Mouse (Mus musculus) heart, adult 11 months (tissue): ENCODE measurements at regions not wholly inside any gene's neighbourhood (a gene's known extent, or its start where the extent isn't known, plus 50 kb on each side); places are given as distances from the start of the nearest gene placed in this dataset.
"Not testable (repeated sequence)": the region's sequence is repeated elsewhere in the genome, so short reads cannot be mapped to it uniquely, and the experiment has no call there.

ENCODE experiments used
- DNase-seq: peaks from one replicate; pipeline ENCODE4 v3.0.0; 2022

DNA sequence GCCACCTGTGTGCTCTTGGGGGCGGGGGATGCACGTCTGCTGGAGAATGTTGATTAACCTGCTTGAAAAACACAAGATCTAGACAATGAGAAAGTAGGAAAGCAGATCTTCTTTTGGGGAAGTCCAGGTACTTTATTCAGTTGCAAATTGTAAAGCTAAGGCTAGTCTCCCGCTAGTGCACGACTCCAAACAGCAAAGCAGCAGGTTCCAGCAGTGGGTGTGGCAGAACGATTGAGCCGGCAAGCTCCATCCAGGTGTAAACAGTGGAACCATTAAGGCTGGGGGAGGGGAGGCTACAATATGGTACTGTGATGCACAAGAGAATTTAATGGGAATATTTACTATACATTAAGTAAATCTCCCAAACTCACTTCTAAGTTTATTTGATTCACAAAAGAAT lies 448.6 kb upstream of the Cobl start:
- not testable (repeated sequence) for DNase-seq

DNA sequence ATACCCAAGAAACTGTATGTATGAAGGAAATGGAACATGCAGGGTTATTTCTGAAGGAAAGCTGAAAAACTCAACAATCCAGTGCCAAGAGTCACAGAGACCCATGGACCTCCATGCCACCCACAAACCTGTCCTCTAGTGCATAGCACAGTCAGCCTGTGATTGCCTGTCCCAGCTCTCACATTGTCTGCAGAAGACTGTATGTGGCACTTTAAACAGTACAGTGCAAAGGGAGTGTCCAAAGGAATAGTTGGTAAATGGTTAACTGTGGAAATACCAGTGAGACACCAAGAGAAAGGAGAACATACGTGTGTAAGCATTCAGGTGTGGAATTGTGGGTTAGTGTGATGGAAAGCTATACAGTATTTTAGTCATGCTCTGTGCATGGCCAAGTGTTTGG lies 409.0 kb upstream of the Cobl start:
- no peak for DNase-seq

DNA sequence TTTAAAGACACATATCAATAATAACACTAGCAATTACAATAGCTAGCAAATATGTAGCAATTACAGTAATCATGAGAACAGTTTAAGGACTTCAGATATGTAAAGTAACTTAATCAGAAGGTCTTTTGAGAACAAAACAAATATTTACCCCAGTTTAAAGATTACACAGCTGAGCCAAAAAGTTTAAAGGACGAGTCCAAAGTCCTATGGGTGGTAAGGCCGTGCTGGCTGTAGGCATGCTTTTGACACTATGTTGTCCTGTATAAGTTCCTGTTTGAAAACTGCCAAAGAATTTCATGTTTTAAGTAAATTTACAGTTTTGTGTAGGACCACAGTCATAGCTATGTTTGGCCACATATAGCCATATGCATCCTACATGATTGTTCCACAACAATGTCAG lies 408.0 kb upstream of the Cobl start:
- DNase-seq, result no peak

DNA sequence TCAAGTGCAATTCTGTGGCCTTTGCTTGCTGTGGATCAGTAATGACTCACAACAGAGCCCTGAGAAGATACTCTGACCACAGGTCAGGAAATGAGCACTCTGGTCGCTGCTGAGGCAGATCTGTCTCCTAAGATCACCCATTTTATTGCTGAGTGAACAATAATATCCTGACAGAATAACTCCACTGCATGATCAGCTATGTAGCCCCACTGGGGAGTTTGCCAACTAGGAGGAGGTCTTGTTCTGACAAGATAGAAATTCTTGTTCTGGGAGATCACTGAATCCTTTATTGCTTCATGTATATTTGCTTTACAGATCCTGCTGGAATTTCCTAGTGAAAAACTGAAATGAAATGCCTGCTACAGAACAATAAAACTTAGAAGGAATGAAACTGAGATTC lies 407.6 kb upstream of the Cobl start:
- DNase-seq, result no peak

DNA sequence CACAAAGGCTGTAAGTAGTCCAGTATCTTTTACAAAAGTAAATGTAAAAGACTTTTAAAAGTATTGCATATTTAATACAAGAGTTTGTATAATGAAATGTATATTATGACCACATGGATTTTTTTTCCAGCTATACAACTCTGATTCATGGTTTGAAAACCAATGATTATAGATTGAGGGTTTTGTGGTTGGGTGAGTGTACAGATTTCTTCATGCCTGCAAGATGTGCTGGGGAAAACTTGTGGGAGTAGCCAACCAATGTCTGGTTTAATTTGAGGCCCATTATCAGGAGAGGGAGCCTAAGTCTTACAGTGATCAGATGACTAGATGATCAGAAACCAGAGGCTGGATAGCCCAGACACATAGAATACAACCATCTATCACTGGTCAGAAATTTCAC lies 402.8 kb upstream of the Cobl start:
- DNase-seq, result no peak

DNA sequence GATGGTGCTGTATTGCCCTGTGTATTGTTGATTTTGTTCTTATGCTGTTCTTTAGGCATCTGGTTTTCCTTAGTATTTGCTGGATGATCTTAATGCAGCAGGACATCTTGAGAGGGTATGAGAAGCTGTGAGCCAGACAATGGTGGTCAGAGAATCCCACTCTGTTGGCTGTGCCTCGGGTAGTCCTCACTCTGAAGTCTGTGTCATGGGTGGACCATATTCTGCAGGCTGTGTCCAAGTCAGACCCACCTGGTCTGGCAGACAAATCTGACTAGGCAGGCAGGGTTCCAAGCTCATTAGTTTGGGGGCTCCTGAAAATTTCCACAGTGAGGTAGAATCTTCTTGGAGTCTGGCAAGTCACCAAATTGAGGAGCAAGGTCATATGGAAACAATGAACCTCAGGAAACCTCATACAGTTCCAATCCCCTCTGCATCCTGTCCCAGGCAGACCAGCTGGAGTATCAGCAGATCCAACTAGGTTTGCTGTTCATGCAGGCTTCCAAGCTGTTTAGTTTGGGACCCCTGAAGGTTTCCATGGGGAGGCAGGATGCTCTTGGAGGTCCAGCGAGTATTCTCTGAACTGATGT lies 400.4 kb upstream of the Cobl start:
- peak; percentile 68 for DNase-seq

DNA sequence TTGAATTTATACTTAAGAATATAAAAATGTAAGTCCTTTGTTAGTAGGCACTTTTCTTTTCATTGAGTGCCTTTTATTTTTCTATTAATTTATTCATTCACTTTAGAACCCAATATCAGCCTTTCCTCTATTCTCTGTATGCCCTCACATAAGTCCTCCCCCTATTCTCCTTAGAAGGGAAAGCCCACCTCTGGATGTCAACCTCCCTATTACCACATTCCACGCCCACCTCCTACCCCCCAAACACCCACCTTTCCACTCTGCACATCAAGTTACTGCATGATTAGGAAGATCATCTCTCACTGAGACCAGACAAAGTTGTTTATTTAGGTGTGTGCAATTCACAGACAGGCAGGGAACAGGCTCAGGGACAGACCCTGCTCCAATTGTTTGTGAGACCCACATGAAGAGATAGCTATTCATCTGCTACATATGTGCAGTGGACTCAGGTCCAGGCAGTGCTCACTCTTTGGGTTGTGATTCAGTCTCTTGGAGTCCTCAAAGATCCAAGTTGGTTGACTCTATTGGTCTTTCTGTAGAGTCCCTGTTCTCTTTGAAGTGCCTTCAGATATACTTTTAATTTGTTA lies 394.7 kb upstream of the Cobl start:
- no peak for DNase-seq

DNA sequence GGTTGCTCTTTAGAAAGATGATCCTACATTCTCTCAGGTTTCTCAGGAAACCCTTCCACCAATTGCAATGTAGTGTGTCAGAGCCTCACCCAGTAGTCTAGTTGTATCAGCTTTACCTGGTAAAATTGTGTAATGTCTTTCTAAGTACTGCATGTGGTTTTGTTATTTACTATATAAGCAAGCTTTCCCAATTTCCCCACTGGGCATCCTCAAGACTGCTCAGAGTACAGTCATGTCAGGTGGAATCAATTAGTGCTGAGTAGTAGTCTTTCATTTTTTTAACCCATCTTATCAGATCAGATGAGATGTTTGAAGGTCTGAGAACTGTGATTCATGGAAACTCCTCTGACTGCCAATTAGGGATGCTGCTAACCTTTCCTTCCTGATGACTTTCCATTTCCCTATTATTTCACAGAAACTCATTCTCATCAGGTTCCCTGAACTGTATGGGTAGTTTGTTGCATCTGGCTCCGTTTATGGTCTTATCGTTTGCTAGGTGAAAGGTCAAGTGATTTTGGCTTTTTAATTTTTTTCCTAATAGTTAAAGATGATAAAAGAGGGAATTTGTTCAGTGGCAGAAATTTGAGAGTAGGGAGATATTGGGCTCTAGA lies 393.6 kb upstream of the Cobl start:
- DNase-seq, result no peak

DNA sequence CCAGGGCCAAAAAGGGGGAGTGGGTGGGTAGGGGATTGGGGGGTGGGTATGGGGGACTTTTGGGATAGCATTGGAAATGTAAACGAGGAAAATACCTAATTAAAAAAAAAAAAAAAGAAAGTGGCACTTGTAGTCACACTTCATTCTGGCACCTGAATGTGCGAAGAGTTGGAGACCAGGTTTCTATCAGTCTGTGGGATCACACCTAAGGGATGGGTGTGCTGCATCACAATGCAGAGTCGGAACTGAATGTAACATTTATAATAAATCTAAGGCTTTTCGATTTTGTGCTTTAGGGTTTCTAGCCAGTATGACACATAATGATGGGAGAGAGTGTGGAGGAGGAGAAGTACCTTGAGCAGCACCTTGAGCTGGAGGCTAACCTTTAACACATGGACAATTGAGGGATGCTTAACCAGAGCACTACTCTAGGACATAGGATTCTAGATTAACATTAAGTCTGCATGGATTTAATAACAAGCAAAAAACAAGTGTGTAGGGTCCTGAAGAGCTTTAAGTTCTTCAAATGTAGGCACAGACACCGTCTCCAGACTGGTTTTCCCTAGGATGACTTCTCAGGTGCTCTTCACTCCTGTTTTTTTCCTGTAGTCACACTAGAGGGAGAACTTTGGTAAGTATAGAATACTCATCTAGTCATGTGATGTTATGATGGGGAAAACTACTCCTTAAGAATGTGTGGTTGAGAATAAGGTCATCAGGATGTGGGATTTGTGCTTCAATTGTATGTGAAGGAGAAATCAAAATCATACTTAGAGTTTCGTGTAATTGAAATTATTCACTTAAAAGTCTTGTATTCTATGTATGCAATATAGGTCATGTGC lies 392.8 kb upstream of the Cobl start:
- DNase-seq, result no peak

DNA sequence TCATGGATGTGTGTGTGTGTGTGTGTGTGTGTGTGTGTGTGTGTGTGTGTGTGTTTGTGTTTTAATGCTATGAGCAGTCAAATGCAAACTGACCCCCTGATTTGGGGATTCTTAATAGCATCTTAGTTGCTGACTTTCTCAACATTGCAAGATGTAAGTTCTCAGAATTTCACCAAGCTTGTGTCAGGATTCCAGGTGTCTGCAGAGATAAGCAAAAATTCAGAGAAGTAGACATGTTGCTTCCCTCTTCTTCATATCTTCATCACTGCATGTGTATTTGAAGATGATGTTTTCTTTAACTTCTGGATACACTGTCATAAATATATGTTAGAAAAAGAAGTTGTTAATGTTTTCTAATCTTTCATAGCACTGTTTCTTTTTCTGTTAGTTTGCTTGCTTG lies 383.0 kb upstream of the Cobl start:
- no peak for DNase-seq

DNA sequence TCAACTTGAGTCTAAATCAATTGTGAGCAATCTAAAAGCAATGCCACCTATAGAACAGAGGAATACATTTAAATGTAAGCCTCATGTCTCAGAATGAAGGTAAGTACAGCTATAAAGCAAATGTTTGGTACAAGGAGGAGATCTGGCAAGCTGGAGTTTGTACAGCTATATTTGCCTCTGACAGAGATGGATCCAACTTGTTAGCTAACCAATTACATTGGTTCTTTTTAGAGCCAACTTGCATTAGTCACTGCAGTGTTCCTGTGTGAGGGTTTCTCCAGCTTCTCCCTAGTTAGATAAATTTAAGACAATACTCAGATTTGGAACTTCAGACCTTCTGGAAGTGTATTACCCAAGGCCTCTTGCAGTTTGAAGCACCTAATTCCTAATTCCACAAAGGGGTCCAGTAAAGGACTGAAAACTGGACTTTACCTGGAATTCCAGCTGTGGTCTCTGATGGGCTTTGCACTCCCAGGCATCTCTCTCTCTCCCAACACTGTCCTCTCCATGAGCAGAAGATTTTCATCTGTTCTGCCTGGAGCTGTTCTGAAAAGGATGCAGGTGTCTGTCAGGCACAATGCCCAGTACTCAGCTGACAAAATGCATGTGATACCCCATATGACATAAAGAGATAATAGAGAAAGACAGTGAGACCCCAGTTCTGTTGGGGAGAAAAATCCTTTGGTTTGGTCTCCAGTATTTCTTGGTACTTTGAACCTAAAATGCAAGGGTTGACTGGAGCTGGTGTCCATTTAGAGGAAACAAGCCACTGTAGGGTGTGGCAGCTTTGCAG lies 379.1 kb upstream of the Cobl start:
- no peak for DNase-seq

DNA sequence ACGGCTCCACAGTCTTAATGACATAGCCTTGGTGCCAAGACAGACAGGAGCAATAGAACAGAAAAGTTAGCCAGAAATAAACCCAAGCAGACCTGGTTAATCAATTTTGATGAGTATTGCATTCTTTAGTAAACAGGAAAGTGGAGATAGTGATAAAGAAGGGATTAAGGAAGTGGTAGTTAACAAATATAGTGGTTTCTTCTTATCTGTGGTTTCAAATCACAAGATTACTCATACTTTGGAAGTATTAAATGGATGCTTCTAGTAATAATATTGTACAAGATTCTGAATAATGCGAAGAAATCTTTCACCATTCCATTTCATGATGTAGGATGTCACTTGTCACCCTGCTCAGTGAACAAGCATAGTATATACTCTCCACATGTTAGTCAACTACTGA lies 376.6 kb upstream of the Cobl start:
- no peak for DNase-seq

DNA sequence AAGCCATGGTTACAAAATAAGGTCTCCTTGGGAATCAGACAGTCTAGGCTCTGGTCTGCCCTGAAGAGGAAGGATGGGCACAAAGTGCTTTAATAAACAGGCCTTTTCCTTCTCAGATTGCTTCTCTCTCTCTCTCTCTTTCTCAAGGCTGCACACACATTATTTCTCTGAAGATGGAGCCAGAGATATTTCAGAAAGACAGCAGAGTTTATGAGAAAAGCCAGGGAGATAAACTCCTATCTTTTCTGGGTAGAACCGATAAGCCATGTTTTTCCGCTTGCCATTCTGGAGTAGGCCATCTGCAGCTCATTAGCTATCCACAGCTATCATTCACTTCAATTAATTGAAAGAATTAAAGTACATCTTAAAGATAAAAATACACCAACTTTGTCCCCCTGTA lies 373.2 kb upstream of the Cobl start:
- DNase-seq, result no peak

DNA sequence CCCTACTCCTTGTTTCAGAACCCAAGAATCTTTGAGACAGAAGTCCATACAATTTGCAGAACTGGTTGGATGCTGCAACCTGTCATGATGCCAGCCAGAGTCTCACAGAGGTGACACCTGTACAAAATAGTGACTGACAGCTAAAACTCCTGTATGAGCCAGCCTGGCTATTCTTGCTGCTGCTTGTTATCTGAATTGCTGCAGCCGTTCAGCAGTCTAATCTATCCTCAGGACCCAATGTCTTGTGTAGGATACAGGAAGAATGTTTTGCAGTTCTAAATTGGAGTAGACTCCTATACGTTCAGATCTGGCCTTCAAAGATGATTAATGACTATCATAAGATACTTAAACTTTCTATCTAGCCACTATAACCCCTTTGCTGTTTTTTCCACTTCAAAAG lies 372.6 kb upstream of the Cobl start:
- DNase-seq, result no peak

DNA sequence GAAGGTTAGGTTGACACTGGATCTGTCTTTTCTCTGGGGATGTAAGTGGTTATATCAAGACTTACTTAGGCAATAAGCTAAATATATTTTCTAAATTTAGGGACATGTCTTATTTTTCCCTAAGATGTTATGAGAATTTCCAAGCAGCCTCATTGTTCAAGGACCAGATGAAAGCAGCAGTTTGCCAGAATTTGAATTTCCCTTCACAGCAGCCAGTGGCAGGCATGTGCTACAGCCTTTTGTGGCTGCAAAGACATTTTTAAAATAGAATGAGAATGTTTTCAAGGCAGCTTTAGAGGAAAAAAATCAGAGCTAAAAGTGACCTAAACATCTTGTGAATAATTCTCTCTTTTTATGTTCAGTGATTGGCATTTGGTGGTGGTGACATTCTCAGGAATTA lies 371.6 kb upstream of the Cobl start:
- no peak for DNase-seq

DNA sequence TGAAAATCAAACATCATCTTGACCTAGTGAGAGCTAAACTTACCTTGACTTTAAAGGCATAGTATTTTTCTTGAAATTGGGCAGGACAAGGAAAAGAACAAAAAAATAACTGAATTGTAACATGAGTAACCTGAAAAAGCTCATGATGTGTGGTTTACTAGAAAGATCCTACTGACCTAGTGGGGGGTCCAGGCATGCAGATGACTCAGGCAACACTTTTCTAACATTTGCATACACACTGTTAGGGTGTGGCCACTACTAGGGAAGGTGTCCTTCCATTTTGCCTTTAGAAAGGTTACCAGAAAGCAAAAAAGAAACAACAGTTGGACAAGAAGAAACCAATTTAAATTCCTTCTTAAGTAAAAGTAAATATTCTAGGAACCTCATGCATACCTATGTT lies 347.3 kb upstream of the Cobl start:
- no peak for DNase-seq

DNA sequence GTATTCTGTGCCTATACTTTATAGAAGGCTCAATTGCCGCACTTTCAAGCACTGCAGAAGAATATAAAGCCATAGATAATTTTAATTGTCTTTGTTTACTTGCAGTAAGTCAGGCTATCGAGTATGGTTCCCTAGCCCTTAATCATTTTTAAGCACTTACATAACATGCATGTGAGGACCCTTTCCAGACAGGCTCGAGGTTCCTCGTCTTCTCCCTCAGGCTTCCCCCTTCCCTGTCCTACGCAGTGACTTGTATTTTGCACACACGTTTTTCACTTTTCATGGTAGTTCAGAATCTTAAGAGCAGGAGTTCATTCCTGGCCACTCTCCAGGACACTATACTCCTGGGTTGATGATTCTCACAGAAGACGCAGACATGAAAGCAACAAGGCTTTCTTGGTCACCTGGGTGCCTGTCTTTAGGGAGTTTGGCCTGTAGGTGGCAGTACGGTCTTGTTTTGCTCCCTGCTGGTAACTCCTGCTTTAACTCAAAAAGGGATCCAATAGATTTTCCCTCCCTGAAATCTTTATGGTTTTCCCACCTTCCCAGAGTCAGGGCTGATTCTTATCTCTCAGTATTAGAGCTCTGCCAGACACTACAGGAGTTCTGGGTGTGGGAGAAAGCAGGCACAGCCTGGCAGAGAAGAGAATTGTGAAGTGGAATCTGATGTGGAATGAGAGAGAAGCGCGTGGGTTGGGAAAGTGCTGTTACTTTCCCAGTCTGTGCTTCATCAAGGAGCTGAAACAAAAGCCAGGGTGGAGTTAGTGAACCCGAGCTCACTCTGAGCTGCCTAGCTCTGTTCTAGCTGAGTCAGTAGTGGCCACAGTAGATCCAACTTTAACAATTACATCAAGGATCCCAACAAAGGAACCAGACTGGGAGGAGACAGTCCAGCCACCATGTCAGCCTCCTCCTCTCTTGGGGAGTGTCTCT lies 346.5 kb upstream of the Cobl start:
- DNase-seq, result no peak
